Mouse (Mus musculus) cerebellum, adult 9-10 months (tissue): Measurements from ENCODE around the gene A330070K13Rik.

Experiments
- DNase-seq: peaks from one replicate; pipeline ENCODE4 v3.0.0; 2022

The A330070K13Rik gene

GRCm38 (mm10) chr5:130384222-130384912, at the start of gene A330070K13Rik:
Gene A330070K13Rik, minus strand, starts transcription at chr5:130384631.
- no peak for DNase-seq

GRCm38 (mm10) chr5:130411516-130411915, 27.1 kb upstream of the A330070K13Rik start:
- no peak for DNase-seq

GRCm38 (mm10) chr5:130409706-130410105, 25.3 kb upstream of the A330070K13Rik start:
- no peak for DNase-seq

- DNase-seq: peak; percentile 81
These were observed 20.8 kb upstream of the A330070K13Rik start for GRCm38 (mm10) chr5:130405201-130405600.

- peak; percentile 100 for DNase-seq
These were observed 15.9 kb upstream of the A330070K13Rik start for GRCm38 (mm10) chr5:130400136-130400917.

GRCm38 (mm10) chr5:130395142-130395541, 10.7 kb upstream of the A330070K13Rik start:
- DNase-seq: no peak

- no peak for DNase-seq
These were observed 10.0 kb upstream of the A330070K13Rik start for GRCm38 (mm10) chr5:130394386-130394785.

GRCm38 (mm10) chr5:130393618-130394355, 9.4 kb upstream of the A330070K13Rik start:
- DNase-seq: no peak

- no peak for DNase-seq
These were observed 2.0 kb upstream of the A330070K13Rik start for GRCm38 (mm10) chr5:130386418-130386817.

- no peak for DNase-seq
These were observed 9.0 kb downstream of the A330070K13Rik start for GRCm38 (mm10) chr5:130375411-130375810.

- DNase-seq: peak; percentile 94
These were observed 15.2 kb downstream of the A330070K13Rik start, which contains the start of gene Caln1 for GRCm38 (mm10) chr5:130369237-130369636. Gene Caln1, plus strand, starts transcription at chr5:130369455.

- DNase-seq: peak; percentile 91
These were observed 16.2 kb downstream of the A330070K13Rik start for GRCm38 (mm10) chr5:130368236-130368635.

GRCm38 (mm10) chr5:130363773-130364172, 20.7 kb downstream of the A330070K13Rik start:
- DNase-seq: no peak

- DNase-seq: no peak
These were observed 21.3 kb downstream of the A330070K13Rik start for GRCm38 (mm10) chr5:130363111-130363510.

- DNase-seq: no peak
These were observed 29.2 kb downstream of the A330070K13Rik start for GRCm38 (mm10) chr5:130355223-130355622.

- no peak for DNase-seq
These were observed 38.6 kb downstream of the A330070K13Rik start for GRCm38 (mm10) chr5:130345871-130346270.

- DNase-seq: no peak
These were observed 39.4 kb downstream of the A330070K13Rik start for GRCm38 (mm10) chr5:130344999-130345398.

- no peak for DNase-seq
These were observed 43.8 kb downstream of the A330070K13Rik start for GRCm38 (mm10) chr5:130340656-130341055.

- DNase-seq: no peak
These were observed 49.0 kb downstream of the A330070K13Rik start for GRCm38 (mm10) chr5:130335462-130335861.

- DNase-seq: peak; percentile 50
These were observed 50.5 kb downstream of the A330070K13Rik start for GRCm38 (mm10) chr5:130333971-130334370.

- peak; percentile 79 for DNase-seq
These were observed 50.9 kb downstream of the A330070K13Rik start for GRCm38 (mm10) chr5:130333566-130333965.

- no peak for DNase-seq
These were observed 53.2 kb downstream of the A330070K13Rik start for GRCm38 (mm10) chr5:130331206-130331605.

- peak; percentile 73 for DNase-seq
These were observed 53.6 kb downstream of the A330070K13Rik start for GRCm38 (mm10) chr5:130330801-130331200.
